Mouse (Mus musculus) spleen, postnatal 36 days (tissue): ENCODE data around the gene Ptch2.

Experiments
- DNase-seq, 2 experiments: peaks; one replicate each; pipeline ENCODE4 v3.0.0; 2022; ENCODE audit warnings: low spot score in 2 of 2, mixed read lengths in 1 of 2

Ptch2 gene

GRCm38 (mm10) chr4:117105127-117105526 is 9.3 kb downstream of the Ptch2 start:
- no peak for DNase-seq

- DNase-seq, result no peak
These were observed 12.1 kb downstream of the Ptch2 start for GRCm38 (mm10) chr4:117107813-117108523.

- no peak for DNase-seq
These were observed 12.6 kb downstream of the Ptch2 start for GRCm38 (mm10) chr4:117108524-117108849.

GRCm38 (mm10) chr4:117109330-117109729 is 13.5 kb downstream of the Ptch2 start:
- no peak for DNase-seq

GRCm38 (mm10) chr4:117110249-117110648 is 14.4 kb downstream of the Ptch2 start:
- DNase-seq, result no peak

GRCm38 (mm10) chr4:117110985-117111384 is 15.1 kb downstream of the Ptch2 start:
- no peak for DNase-seq

GRCm38 (mm10) chr4:117113237-117113636 is 17.4 kb downstream of the Ptch2 start:
- DNase-seq, result no peak

- DNase-seq, result no peak
These were observed 19.7 kb downstream of the Ptch2 start for GRCm38 (mm10) chr4:117115592-117115991.

GRCm38 (mm10) chr4:117117931-117118330 is 22.1 kb downstream of the Ptch2 start:
- no peak for DNase-seq

GRCm38 (mm10) chr4:117119636-117120035 is 23.8 kb downstream of the Ptch2 start:
- DNase-seq, result no peak

GRCm38 (mm10) chr4:117120052-117120444 is 24.2 kb downstream of the Ptch2 start:
- no peak for DNase-seq

- peak; percentile 91 to 92 for DNase-seq
These were observed 24.9 kb downstream of the Ptch2 start for GRCm38 (mm10) chr4:117120445-117121414.

- no peak for DNase-seq
These were observed 26.3 kb downstream of the Ptch2 start for GRCm38 (mm10) chr4:117122209-117122608.

- DNase-seq, result no peak
These were observed 27.8 kb downstream of the Ptch2 start for GRCm38 (mm10) chr4:117123546-117124217.

GRCm38 (mm10) chr4:117124218-117124517 is 28.3 kb downstream of the Ptch2 start:
- DNase-seq, result no peak

GRCm38 (mm10) chr4:117124518-117125347 is 28.9 kb downstream of the Ptch2 start:
- peak; percentile 83 to 84 for DNase-seq

GRCm38 (mm10) chr4:117125348-117125909 is 29.6 kb downstream of the Ptch2 start, which contains the start of gene Btbd19:
Gene Btbd19, minus strand, starts transcription at chr4:117125725.
- DNase-seq, result no peak

GRCm38 (mm10) chr4:117125910-117126674 is 30.2 kb downstream of the Ptch2 start:
- peak; percentile 80 to 82 for DNase-seq

GRCm38 (mm10) chr4:117126675-117127290 is 30.9 kb downstream of the Ptch2 start, which contains the start of gene Tctex1d4:
Gene Tctex1d4, plus strand, starts transcription at chr4:117126794.
- peak; percentile 41 to 52 for DNase-seq
